Mouse (Mus musculus) brain, embryonic 14.5 days (tissue): ENCODE data around the gene Abi1.

Source experiments
- CTCF ChIP-seq: fragments of 200-500 bp; IDR thresholded peaks from 2 replicates; pipeline ENCODE4 v1.5.1; 2012; ENCODE audit warnings: inconsistent platforms, mild to moderate bottlenecking, moderate library complexity, borderline replicate concordance; ENCODE audit not compliant: insufficient read depth, insufficient read length; ENCODE audit errors: extremely low read depth
- POLR2A ChIP-seq: fragments of 200-500 bp; IDR thresholded peaks from 2 replicates; pipeline ENCODE4 v1.6.1; 2012; ENCODE audit warnings: mild to moderate bottlenecking, inconsistent platforms, borderline replicate concordance; ENCODE audit not compliant: poor library complexity, insufficient read depth, insufficient read length, severe bottlenecking; ENCODE audit errors: extremely low read depth

DNA sequence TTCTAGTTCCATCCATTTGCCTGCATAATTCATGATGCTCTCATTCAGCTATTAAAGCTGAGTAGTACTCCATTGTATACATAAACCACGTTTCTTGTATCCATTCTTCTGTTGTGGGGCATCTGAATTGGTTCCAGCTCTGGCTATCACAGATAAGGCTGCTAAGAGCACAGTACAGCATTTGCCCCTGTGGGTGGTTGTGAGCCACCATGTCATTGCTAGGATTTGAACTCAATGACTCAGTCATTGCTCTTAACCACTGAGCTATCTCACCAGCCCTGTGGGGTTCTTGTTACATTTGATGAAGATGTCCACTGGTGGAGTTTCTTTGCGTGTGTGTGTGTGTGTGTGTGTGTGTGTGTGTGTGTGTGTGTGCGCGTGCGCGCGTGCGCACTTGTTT is 44.5 kb upstream of the Abi1 start:
- TF ChIP-seq CTCF, result no peak
- TF ChIP-seq POLR2A, result no peak
